Mouse (Mus musculus) hindbrain, embryonic 14.5 days (tissue): ENCODE results near the gene Zfp346. TPM values are rescaled to one million over a fixed set of nuclear protein-coding genes. Genes with fewer than 3 reads are reported as not detected.

Experiments used
- ATAC-seq: fragments of 200-750 bp; cut with Nextera tagmentation; 2 replicates; pipeline ENCODE4 v1.8.0; 2017; ENCODE audit warnings: moderate number of reproducible peaks, mild to moderate bottlenecking, moderate TSS enrichment, moderate library complexity; ENCODE audit not compliant: low FRiP score
- DNase-seq: peaks from one replicate; pipeline ENCODE4 v3.0.0-alpha.2; 2015; ENCODE audit warnings: low spot score
- H3K27ac ChIP-seq: fragments of 300-500 bp; sonication (generic); 2 replicates; pipeline ENCODE4 v1.5.1; 2014; ENCODE audit warnings: mild to moderate bottlenecking, moderate library complexity
- H3K27me3 ChIP-seq: fragments of 300-500 bp; sonication (generic); 2 replicates; pipeline ENCODE4 v1.6.1; 2014; ENCODE audit warnings: mild to moderate bottlenecking, low read length, mixed read lengths; ENCODE audit not compliant: control insufficient read depth, insufficient read depth
- H3K36me3 ChIP-seq: fragments of 300-500 bp; sonication (generic); replicated peaks from 2 replicates; pipeline ENCODE4 v1.6.1; 2014; ENCODE audit not compliant: control insufficient read depth, insufficient read depth
- H3K4me1 ChIP-seq: fragments of 300-500 bp; sonication (generic); replicated peaks from 2 replicates; pipeline ENCODE4 v1.6.1; 2014; ENCODE audit warnings: antibody characterized with exemption, low read length, mixed read lengths; ENCODE audit not compliant: control insufficient read depth, insufficient read depth
- H3K4me2 ChIP-seq: fragments of 300-500 bp; sonication (generic); replicated peaks from 2 replicates; pipeline ENCODE4 v1.6.1; 2014; ENCODE audit warnings: mild to moderate bottlenecking, moderate library complexity
- H3K4me3 ChIP-seq: fragments of 300-500 bp; sonication (generic); replicated peaks from 2 replicates; pipeline ENCODE4 v1.5.1; 2014; ENCODE audit warnings: mild to moderate bottlenecking, low read length
- H3K9ac ChIP-seq: fragments of 300-500 bp; sonication (generic); 2 replicates; pipeline ENCODE4 v1.6.1; 2014
- H3K9me3 ChIP-seq: fragments of 300-500 bp; sonication (generic); 2 replicates; pipeline ENCODE4 v1.6.1; 2016; ENCODE audit warnings: low read length; ENCODE audit not compliant: control insufficient read depth
- whole genome bisulfite sequencing: fragments of 180-500 bp; shearing (Covaris S2); extraction: QIAGEN DNeasy Blood & Tissue Kit; methylation state at CpG from one replicate; pipeline ENCODE4 v1.1.7; 2014; 5-methylcytosine and 5-hydroxymethylcytosine counted together
- polyA plus RNA-seq: library from polyadenylated mRNA; unstranded; fragments of >200 nt; fragmentation: Nextera tagmentation; extraction: Ambion mirVana; gene quantifications from 2 replicates; pipeline ENCODE4 v1.2.1, GENCODE M21; 2014

The Zfp346 gene
- polyA plus RNA-seq, 1 experiment from 2014 or later: 33.4 TPM

DNA sequence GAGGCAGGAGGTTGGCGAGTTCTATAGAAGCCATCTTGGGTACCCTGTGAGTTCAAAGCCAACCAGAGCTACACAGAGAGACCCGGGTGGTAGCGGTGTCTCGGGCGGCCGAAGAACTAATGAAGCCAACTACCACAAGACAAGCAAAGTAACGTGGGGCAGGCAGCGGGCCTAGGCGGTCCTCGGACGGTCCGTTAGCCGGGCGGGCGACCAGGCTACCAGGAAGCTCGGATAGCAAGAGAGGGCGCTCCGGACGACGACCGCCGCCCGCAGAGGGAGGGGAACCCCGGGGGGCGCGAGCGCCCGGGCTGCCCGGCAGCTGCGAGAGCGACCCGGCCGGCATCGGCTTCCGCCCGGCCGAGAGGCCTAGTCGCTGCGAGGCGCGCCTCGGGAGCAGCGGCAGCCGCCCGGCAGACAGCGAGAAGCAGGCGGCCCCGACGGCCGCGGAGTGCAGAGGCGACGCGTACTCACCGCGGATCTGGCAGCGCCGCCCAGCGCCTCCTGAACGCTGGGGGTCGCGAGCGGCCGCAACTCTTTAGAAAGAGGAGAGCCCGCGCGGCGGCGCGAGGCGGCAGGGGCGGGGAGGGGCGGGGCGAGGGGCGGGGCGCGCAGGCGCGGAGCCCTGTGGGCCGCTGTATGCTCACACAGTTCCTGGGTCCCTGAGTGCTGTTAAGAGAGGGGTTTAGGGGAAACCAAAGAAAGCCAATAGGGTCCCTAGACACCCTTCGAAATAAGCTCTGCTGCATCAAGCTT lies 5.2 kb upstream of the Zfp346 start, which contains the start of gene Uimc1:
TSS of gene Uimc1 (minus strand) at position 575 of the 753 bp plus-strand sequence.
- H3K4me3 ChIP-seq: peak within 1 kb of the TSS; percentile 67
- H3K4me2 ChIP-seq: peak within 1 kb of the TSS; percentile 58
- DNase-seq (peak; percentile 84), ATAC-seq (peak; percentile 95)
- H3K9me3 ChIP-seq: no peaks in the 10 kb centered on the region
- peak within 1 kb of the TSS; percentile 77 for H3K9ac ChIP-seq
- no peaks in the 10 kb centered on the region for H3K27me3 ChIP-seq
- peaks cover 6% of the 10 kb centered on the region for H3K4me1 ChIP-seq
- peak within 1 kb of the TSS; percentile 72 for H3K27ac ChIP-seq
- H3K36me3 ChIP-seq: no peaks in the 10 kb centered on the region
- WGBS: 1% methylated on average over 59 of the region's 81 CpGs

DNA sequence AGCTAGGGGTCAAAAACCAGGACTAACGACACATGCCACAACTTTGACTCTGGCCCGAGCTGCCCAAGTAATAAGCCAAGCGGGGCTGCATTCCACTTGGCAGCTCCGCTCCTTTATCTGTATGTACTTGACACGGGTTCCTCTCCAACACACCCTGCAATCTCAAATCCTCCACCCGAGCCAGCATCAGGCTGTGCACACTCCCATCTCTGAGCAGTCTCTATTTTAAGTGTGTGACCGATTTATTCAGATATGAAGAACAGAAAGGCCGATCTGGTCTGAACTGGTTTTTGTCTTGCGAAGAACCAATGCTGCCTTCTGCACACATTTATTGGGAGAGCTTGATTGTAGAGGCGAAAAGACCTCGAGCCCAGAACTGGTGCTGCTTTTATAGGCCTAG lies 3.5 kb upstream of the Zfp346 start:
- WGBS: 94% methylated on average over 11 of the region's 11 CpGs
- no peak overlapping the region for H3K27ac ChIP-seq
- H3K4me2 ChIP-seq: no peak overlapping the region
- H3K4me3 ChIP-seq: no peak overlapping the region
- DNase-seq: no peak
- H3K27me3 ChIP-seq: no peaks in the 10 kb centered on the region
- H3K9ac ChIP-seq: no peak overlapping the region
- no peaks in the 10 kb centered on the region for H3K36me3 ChIP-seq
- no peak for ATAC-seq
- H3K9me3 ChIP-seq: no peaks in the 10 kb centered on the region
- peaks cover 16% of the 10 kb centered on the region for H3K4me1 ChIP-seq

DNA sequence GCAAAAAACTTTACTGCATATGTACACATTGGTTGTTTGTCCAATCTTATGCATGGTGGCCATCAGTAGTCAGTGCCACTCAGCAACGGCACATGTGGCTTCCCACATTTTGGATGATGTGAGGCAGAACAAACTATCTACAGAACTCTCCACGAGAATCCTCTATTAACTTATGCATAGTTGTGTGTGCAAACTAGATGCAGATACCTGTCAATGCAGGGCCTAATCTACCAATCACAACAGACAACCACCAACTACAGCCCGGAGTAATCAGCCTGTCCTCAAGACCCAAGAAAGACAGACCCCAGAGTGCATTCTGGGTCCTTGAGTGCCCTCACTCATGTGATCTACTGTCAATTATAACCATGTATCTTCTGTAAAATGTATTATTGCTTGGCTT lies 2.7 kb upstream of the Zfp346 start:
- Histone ChIP-seq H3K4me2 (no peak overlapping the region), H3K9me3 (no peaks in the 10 kb centered on the region), H3K36me3 (peaks cover 2% of the 10 kb centered on the region; the same call in 1 of the 2 replicates), H3K4me1 (peaks cover 19% of the 10 kb centered on the region), H3K27me3 (no peaks in the 10 kb centered on the region), H3K9ac (no peak overlapping the region), H3K27ac (no peak overlapping the region), H3K4me3 (no peak overlapping the region)
- no peak for ATAC-seq
- WGBS: 91% methylated on average over 3 of the region's 3 CpGs
- no peak for DNase-seq

DNA sequence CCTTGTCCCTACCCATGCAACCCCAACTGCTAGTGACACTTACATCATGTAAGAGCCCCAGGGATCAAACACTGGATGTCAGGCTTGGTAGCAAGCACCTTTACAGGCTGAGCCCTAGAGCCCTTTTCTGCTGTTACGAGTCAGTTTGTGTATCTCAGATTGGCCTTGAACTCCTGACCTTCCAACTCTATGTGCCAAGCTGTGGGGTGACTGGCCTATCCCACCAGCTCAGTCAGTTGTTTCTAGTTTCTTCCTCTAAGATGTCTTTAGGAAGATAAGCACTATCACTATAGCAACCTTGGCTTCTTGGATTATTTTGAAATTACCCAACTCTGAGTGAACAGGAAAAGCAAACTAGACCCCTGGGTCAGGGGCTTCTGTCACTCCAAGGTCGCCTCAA lies 1.8 kb upstream of the Zfp346 start:
- no peaks in the 10 kb centered on the region for H3K9me3 ChIP-seq
- H3K4me2 ChIP-seq: no peak overlapping the region
- ATAC-seq (no peak), DNase-seq (no peak)
- H3K27me3 ChIP-seq: no peaks in the 10 kb centered on the region
- H3K36me3 ChIP-seq: peaks cover 12% of the 10 kb centered on the region
- H3K4me3 ChIP-seq: no peak overlapping the region
- 76% methylated on average over 2 of the region's 2 CpGs for WGBS
- no peak overlapping the region for H3K9ac ChIP-seq
- peaks cover 19% of the 10 kb centered on the region for H3K4me1 ChIP-seq
- no peak overlapping the region for H3K27ac ChIP-seq

DNA sequence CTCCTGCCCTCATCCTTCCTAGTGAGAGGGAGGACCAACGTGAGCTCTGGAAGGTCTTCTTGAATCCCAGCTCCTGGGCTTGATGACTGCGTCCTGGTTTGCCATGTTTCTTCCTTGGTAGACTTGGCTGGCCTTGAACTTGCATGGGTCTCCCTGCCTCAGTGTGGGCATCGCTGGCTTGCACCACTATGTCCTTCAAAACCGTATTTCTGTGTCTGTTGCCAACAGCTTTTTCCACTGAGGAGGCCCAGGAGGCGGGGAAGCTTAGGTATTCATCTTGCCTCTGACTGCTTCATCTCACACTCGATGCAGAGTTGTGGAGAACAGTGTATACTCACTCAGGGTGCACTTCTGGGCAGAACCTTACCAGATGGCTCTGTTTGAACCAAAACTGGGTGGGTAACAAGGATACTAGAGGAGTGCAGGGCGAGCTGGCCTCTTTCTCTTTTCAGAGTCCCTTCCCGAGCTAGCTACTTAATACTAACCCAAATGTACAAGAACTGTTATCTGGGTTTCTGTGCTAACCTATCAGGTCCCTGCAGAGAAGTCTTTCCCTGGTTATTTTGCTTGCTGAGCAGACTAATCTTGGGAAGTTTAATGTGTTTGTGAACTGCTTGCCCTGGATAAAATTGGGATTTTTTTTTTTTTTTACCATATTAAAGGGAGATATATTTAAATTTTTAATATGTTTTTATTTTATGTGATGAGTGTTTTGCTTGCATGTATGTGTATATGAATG lies 1.0 kb downstream of the Zfp346 start:
- Histone ChIP-seq H3K4me1 (peaks cover 12% of the 10 kb centered on the region), H3K9ac (peak overlapping the region; percentile 89), H3K36me3 (peaks cover 12% of the 10 kb centered on the region), H3K27me3 (no peaks in the 10 kb centered on the region), H3K4me2 (peak overlapping the region; percentile 72), H3K9me3 (no peaks in the 10 kb centered on the region), H3K4me3 (peak overlapping the region; percentile 90), H3K27ac (peak overlapping the region; percentile 79; the same call in 1 of the 2 replicates)
- no peak for DNase-seq
- WGBS: 20% methylated on average over 8 of the region's 8 CpGs
- ATAC-seq: no peak

DNA sequence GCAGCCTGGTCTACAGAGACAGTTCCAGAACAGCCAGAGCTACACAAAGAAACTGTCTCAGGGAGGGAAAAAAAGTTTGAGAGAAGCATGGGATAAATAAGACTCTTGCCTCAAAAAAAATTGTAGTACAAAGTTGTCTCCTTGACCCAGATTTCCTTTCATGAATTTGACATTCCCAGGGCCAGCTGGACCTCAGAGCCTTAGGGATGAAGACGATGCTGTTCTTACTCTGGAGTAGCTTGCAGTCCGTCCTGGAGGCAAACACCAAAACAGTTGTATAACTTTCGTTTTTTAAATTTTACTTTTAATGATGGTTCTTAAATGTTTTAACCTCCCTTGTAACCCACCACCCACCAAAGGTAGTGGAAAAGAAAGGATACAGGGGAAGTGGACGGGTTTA lies 2.0 kb downstream of the Zfp346 start:
- H3K27me3 ChIP-seq: no peaks in the 10 kb centered on the region
- ATAC-seq (no peak), DNase-seq (no peak)
- H3K4me1 ChIP-seq: peaks cover 12% of the 10 kb centered on the region
- 96% methylated on average over 4 of the region's 4 CpGs for WGBS
- 0 out of 2 replicates have a peak overlapping the region, but pooled peaks have one; percentile 3 for H3K4me2 ChIP-seq
- no peak overlapping the region for H3K27ac ChIP-seq
- 0 out of 2 replicates have a peak overlapping the region, but pooled peaks have one; percentile 89 for H3K9ac ChIP-seq
- no peak overlapping the region for H3K4me3 ChIP-seq
- peaks cover 12% of the 10 kb centered on the region for H3K36me3 ChIP-seq
- no peaks in the 10 kb centered on the region for H3K9me3 ChIP-seq

DNA sequence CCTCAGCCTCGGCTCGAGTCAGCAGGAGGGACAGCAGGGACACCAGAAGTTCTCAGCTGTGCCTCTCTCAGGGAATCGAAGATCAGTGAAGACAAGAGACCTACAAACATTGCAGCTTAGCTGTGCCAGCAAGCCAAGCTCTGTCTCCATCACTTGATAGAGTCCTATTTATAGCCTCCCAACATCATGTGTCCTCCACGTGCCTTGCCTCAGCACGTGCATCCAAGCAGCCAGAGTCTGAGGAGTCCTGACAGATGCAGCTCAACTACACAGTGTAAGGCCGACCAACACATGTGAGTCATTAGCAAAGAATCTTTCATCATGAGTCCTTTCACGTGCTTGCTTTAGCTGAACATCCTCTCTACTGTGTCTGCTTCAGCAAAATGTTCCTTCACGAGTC lies 2.6 kb downstream of the Zfp346 start:
- H3K4me2 ChIP-seq: no peak overlapping the region
- no peak overlapping the region for H3K4me3 ChIP-seq
- H3K9me3 ChIP-seq: no peaks in the 10 kb centered on the region
- ATAC-seq: no peak
- H3K36me3 ChIP-seq: peaks cover 12% of the 10 kb centered on the region
- H3K27ac ChIP-seq: no peak overlapping the region
- no peak overlapping the region for H3K9ac ChIP-seq
- WGBS: 90% methylated on average over 8 of the region's 8 CpGs
- no peaks in the 10 kb centered on the region for H3K27me3 ChIP-seq
- peaks cover 12% of the 10 kb centered on the region for H3K4me1 ChIP-seq
- DNase-seq: no peak

DNA sequence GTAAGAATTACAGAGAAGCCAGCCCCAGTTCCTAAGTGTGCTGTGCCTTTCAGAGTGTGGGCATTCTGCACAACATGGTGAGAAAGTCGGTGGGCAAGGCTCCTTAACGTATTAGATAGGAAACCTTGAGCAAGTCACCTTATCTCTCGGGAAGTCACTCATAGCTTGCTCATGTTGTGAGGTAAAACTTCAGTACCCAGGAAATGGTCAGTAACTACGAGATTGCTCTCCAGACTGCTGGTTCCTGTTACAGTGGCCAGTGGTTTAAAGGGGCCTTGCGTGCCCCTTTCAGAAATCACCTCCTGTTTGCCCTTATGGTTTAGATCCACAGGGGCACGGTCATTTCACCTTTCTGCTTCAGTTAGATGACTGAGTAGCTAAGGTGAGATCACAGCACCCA lies 9.3 kb downstream of the Zfp346 start:
- H3K27ac ChIP-seq: no peak overlapping the region
- H3K4me3 ChIP-seq: no peak overlapping the region
- DNase-seq (no peak), ATAC-seq (no peak)
- no peaks in the 10 kb centered on the region for H3K4me1 ChIP-seq
- H3K9ac ChIP-seq: no peak overlapping the region
- peaks cover 57% of the 10 kb centered on the region for H3K36me3 ChIP-seq
- H3K9me3 ChIP-seq: no peaks in the 10 kb centered on the region
- H3K4me2 ChIP-seq: no peak overlapping the region
- WGBS: 90% methylated on average over 6 of the region's 6 CpGs
- no peaks in the 10 kb centered on the region for H3K27me3 ChIP-seq

DNA sequence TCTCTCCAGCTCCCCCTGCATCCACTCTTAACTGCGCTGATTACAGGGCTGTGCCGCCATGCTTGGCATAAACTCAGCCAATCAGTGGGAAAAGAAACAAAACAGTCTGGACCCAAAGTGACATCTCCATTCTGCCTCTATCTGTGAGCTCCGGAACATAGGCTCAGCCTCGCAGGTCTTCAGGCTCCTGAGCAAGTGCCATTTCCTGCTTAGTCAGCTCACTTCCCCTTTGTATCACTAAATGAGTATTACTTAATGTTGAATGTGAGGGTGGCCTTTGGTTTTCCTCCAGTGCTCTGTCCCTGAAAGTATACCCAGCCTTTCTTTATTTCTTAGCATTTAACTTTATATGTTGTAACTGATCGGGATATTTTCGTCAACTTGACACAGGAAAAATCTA lies 19.8 kb downstream of the Zfp346 start:
- Histone ChIP-seq H3K4me1 (no peaks in the 10 kb centered on the region), H3K4me2 (no peak overlapping the region), H3K27ac (no peak overlapping the region), H3K9ac (no peak overlapping the region), H3K9me3 (no peaks in the 10 kb centered on the region), H3K36me3 (peaks cover 91% of the 10 kb centered on the region), H3K27me3 (no peaks in the 10 kb centered on the region), H3K4me3 (no peak overlapping the region)
- 94% methylated on average over 6 of the region's 6 CpGs for WGBS
- no peak for DNase-seq
- no peak for ATAC-seq
